Mouse (Mus musculus) brain, embryonic 14.5 days (tissue): ENCODE results near the gene Eva1b.

ENCODE experiments used
- CTCF ChIP-seq: fragments of 200-500 bp; IDR thresholded peaks from 2 replicates; pipeline ENCODE4 v1.5.1; 2012; ENCODE audit warnings: inconsistent platforms, mild to moderate bottlenecking, moderate library complexity, borderline replicate concordance; ENCODE audit not compliant: insufficient read depth, insufficient read length; ENCODE audit errors: extremely low read depth
- POLR2A ChIP-seq: fragments of 200-500 bp; IDR thresholded peaks from 2 replicates; pipeline ENCODE4 v1.6.1; 2012; ENCODE audit warnings: mild to moderate bottlenecking, inconsistent platforms, borderline replicate concordance; ENCODE audit not compliant: poor library complexity, insufficient read depth, insufficient read length, severe bottlenecking; ENCODE audit errors: extremely low read depth

DNA sequence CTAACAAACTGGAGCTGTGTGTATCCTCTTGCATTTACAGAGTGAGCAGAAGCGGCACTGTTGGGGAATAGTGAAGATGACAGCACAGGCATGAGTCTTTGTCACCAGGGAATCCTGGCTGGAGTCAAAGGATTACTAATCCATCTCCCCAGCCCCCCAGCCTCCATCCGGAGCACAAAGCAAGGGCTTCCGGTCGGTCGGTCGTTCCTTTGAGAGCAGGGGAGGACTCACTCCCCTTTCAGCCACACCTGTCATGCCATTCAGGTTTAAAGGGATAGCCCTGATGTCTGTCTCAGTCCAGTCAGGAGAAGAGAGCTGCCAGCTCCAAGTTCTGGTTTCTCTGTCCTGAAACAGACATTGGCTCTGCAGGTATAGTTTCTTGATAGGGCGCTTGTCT lies 36.4 kb upstream of the Eva1b start:
- TF ChIP-seq CTCF = no peak
- TF ChIP-seq POLR2A = no peak
